Mouse (Mus musculus): ENCODE measurements around the gene Rnf144a. TPM values are rescaled to one million over a fixed set of nuclear protein-coding genes. Genes with fewer than 3 reads are reported as not detected.

Gene Rnf144a
- total RNA-seq, 2 experiments from 2014 or later: 29.9 to 31.8 TPM

DNA sequence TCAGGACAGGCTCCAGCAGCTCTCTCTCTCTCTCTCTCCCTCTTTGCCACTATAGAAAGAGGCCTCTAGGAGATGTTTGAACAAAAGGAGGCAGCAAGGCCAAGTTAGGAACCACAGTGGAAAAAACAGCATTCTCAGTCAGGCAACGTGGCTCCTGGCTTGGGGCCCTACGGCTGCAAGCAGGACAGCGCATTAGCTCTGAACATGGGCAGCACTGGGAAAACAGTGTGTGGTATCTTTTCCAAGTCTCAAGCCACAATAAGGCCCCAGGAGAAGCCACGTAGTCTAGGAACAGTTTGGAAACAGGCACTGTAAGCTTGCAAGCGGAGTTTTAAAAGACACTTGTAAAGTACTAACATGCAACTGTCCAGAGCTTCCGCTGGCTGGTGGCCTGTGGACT is 2.3 kb downstream of the Rnf144a start:
- peak; percentile 54 to 57 for DNase-seq
- intact Hi-C loops (cut with DNase I): loop anchor here (5.0 kb wide), 1 partner anchor 81 kb away; no protein-coding TSS in a partner anchor

DNA sequence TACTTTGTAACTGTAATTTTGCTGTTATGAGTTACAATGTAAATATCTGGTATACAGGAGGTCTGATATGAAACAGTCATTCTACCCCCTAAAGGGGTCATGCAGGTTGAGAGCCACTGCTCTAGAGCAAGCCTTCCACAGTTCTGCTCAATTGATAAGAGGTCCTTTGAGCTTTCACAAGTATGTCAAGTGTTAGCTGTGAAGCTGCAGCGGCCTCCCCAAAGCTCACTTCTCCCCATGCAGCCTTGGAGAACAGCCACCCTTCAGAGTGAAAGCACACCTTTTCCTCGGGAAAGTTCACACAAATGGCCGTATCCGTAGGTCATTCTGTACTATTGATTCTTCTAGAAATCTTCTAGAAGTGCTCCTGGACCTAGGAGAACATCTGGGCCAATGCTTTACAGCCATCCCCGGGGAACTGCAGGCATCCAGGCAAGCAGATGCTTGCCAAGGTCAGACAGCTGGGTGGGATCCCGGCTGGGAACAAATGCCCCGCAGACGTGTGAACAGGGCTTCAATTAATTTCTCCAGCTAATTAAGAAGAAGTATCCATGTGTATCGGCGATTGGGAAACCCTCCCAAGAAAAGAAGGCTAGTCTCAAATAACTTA is 3.1 kb downstream of the Rnf144a start:
- intact Hi-C loops (cut with DNase I): loop anchor here (5.0 kb wide), 1 partner anchor 80 kb away; no protein-coding TSS in a partner anchor
- DNase-seq: no peak

DNA sequence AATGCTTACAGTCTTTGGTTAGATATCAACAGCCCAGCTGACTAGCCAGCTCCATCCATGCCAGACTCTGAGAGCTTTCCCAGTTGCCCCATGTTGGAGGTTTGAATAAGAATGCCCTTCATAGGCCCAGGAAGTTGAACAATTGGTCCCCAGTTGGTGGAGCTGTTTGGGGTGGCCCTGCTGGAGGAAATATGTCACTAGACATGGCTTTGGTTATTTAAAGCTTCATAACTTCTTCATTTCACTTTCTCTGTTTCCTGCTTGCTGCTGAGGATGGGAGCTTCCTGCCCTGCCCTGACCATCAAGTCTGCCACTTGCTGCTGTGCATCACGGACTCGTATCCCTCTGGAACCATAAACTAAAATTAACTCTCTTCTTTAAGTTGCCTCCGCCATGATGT is 4.6 kb downstream of the Rnf144a start:
- intact Hi-C loops (cut with DNase I): loop anchor here (5.0 kb wide), 1 partner anchor 78 kb away; no protein-coding TSS in a partner anchor
- DNase-seq: no peak

DNA sequence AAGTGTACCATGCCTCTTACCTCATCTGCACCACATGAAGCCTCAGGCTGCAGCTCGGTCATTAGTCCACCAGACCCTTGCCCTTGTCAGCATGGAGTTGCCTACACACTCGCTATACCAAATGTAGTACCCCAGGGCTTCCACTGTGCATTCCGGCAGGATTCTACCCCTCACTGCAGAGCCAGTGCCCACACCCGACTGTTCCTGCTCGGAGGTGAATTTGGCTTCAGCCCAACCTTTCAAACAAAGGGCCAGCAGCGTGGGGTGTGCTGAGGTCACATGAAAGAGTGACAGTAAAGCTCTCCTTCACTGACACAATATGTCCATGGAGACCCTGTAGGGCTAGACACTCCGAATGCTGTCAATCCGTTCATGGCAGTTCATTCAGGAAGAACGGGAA is 6.3 kb downstream of the Rnf144a start:
- intact Hi-C loops (cut with DNase I): no loop called here
- no peak for DNase-seq

DNA sequence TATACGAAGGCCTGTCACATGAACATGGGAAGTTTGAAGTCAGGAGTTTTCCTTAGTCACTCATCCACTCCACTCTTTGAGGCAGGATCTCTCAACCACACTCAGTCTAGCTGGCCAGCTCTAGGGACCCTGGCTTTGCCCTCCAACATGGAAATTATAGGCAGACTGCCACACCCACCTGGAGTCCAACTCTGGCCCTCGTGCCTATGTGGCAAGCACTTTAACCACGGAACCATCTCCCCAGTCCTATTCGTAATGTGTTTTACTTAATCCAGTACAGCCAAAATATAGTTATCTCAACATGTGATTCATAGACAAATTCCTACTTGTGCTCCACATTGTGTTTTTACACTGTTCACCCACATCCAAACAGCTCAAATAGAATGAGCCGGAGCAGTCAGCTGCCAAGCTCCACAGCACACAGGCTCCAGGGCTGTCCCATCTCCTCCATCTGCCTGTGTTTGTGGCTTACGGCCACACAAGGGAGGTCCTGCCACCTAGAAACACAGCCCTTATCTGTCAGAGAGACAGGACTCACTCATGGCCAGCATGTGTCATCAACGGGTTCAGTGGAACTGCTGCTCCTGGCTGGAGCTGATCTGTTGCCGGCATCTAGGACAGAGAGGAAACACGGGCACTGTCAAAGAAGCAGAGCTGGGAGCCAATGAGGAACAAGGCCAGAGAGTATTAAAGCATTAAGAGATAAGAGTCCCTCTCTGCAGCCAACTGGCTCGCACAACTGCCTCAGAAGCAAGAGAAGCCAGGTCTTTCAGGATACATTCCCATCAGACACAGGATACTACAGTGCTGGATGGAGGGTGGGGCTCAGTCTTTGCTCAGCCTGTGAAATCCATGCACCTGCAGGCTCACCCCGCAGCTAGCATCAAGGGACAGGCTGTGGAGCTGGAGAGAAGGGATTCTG is 10.0 kb downstream of the Rnf144a start:
- intact Hi-C loops (cut with DNase I): no loop called here
- peak; percentile 60 to 68 for DNase-seq

DNA sequence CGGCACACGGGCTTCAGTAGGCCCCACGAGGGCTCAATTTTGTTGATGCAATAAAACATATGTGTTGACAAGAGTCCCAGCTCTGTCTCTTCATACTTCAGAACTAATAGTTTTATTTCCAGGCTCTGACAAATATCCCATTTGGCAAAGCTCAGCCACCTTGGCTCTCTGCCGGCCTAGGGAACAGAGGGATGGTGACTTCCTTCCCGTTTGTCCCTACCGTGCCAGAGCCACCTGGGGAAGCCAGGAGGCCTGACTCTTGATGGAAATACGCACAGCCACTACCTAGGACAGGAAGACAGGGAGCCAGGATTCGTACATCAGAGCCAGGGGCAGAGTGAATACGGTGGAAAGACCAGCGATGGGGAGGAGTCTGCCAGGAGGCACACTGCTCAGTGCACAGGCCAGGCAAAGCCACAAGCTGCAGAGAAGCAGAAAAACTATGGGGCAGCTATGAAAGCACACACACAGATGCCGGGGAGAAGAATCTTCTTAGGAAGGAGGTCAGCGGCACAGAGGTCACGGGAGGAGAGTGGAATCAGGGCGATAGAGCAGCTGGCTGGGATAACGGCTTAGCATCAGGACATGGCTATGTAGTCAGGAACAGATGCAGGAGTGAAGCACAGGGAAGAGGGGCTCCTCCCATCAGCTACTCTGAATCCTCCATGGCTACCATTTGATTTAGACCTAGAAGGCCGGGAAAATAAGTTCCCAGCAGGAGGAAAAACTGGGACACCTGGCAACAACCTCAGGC is 11.5 kb downstream of the Rnf144a start:
- DNase-seq: peak; percentile 74 to 76
- intact Hi-C loops (cut with DNase I): no loop called here

DNA sequence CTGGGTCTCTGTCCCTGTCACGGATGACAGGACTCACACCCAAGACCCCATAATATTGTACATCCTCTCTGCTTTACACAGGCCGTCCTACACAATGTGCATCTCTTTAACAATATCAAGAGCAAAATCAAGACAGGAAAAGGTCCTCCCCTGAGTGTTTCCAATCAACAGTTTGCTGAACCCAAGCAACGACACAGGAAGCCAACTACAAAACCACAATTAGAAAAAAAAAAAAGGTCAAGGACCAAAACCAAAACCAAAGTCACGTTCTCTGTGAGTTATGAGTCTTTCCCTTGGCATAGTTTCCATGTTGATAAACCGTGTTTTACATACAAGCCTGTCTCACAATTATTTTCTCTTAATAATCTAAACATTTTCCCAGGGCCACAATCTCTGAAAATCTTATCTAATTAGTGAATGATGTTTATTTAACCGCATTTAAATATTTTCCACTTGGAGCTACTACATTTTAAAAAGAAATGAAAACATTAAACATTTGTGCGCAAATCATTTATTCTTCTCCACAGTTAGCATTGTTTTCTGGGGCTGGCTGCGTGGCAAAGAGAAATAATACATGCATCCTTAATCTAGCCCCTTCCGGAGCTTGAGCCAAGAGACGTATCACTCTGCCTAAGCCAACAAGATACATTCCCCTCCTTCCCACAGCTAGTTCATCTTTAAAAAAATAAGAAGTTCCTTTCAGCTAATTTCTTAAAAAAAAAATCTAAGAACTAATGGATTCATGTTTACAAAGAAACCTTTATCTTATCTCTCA is 13.2 kb downstream of the Rnf144a start:
- no peak for DNase-seq
- intact Hi-C loops (cut with DNase I): no loop called here

DNA sequence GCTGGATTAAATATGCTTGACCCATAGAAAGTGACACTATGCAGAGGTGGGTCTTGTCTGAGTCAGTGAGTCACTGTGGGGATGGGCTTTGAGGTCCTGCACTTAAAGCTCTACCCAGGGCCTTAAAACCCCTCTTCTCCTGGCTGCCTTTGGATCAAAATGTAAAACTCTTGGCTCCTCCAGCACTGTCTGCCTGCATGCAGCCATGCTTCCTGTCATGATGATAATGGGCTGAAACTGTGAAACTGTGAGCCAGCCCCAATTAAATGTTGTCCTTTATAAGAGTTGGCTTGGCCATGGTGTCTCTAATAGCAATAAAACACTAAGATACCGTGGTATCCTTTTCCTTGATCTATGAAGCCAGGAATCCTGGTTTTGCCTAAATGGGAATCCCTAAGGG is 13.8 kb downstream of the Rnf144a start:
- no peak for DNase-seq
- intact Hi-C loops (cut with DNase I): no loop called here

DNA sequence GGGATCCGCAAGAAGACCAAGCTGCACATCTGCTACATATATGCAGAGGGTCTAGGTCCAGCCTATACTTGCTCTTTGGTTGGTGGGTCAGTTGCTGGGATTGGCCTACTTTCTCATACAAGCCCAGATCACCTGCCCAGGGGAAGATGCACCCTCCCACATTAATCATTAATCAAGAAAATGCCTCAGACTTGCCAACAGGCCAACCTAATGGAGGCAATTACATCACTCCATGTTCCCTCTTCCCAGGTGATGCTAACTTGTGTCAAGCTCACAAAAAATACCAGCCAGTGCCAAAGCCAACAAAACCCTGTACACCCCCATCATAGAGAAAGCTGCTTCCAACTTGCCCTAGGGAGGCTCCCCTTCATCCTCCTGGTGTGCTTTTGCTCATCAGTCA is 14.3 kb downstream of the Rnf144a start:
- intact Hi-C loops (cut with DNase I): no loop called here
- DNase-seq: no peak

DNA sequence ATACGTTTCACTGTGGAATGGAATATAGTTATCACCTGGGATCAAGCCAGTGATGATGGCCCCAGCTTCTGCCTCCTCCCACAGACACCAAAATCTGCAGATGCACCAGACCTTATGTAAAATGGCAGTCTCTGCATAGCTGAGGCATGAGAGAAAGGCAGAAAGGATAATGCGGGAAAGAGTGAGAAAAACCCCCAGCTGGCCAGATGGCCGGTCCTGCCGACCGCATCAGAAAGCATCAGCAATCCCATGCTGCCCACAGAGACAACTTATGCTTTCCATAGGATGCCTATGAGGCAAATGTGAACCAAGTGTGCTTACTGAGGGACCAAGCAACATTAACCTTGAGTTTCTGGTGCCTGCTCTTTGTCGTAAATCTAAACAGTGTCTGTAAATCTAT is 15.7 kb downstream of the Rnf144a start:
- intact Hi-C loops (cut with DNase I): no loop called here
- DNase-seq: no peak

DNA sequence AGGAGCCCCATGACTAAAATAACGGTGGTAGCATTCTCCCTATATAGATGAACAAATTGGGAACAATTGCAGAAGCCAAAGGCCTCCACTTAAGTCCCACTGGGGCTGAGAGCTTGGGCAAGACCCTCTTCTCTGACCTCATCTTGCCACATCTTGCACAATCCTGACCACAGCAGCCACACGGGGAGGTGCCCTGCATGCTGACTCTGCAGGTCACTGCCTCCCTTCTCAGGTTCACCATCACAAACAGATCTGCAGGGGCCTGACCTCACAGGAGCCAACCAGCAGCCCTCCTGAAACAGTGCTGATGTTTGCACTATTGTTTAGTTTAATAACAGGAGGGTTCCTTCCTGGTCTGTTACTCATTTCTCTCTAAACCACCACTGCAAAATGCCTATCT is 16.5 kb downstream of the Rnf144a start:
- no peak for DNase-seq

DNA sequence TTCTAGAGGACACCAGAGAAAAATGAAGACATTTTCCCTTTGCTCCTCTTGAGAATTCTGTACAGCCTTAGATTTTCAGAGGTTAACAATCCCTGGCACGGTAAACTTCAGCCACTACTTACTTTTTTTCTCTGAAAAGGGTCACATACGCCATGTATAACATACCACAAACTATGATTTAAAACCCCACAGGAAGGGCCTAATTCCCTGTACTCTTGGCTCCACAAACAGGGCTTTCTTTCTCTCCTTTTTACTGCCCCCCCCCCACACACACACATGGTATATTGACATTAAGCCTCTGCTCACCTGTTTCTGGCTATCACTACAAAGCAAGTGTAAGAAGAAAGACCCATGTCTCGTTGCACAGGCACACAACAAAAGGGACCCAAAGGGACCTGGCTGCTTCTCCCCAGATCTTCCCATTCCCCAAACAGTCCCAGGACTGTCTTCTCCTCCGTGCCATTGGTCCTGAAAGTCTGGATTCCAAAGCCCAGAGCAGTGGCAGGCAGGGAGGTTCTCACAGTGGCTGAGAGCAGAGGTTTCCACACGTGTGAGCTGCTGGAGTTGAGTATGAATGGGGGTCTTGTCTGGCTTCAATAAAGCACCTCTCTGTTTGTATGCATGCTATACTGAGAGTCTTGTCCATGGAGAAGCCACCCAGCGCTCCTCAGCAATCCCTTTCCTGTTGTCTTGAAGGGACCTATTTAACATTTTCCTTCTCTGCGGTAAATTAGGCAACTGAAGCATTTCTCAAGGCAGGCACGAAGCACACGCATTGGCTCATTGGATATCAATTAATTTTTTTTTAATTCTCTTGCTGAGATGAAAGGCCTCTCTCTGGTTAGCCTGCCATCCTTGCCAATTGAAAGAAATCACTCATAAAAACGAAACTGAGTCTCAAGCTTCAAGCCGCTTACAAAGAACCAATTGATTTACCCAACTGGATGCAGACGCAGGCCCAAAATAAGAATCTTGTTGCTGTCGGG is 20.3 kb downstream of the Rnf144a start:
- DNase-seq: no peak
- intact Hi-C loops (cut with DNase I): no loop called here

More for the DNA sequence above, 16.5 kb downstream of the Rnf144a start:
- intact Hi-C loops (cut with DNase I): no loop called here

DNA sequence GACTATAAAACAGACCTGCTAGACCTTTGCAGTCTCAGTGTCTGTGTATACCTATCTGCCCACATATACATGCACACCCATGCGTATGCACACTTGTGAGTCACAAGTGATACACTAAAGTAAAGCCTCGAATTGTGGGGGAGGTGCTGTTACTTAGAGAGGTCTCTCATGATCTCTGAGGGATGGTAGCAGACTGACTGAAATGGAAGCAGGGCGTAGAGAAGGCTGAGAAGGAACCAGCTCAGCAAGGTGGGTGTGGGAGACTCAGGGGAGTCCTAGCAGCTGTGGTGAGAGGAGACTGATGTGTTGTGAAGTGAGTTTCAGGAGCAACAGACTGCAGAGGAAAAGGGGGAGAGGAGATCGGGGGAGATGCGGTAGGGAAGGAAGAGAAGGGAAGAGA is 21.8 kb downstream of the Rnf144a start:
- DNase-seq: no peak
- intact Hi-C loops (cut with DNase I): no loop called here

DNA sequence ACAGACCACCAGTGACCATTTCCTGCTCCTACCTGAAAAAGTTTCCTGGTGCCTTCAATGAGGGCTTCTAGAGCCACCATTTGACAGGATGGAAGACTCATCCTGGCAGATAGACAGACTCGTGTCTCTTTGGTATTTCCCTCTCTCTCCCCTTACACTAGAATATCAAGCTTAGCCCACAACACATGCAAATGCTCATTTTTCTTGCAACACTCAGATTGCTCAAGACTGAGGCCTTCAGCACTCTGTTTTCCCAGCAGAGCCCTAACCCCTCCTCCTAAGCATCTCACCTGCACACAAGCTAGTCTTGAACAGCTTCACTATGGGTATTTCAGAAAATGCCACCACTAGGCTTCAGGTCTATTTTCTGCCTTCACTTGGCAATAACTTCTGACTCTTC is 23.9 kb downstream of the Rnf144a start:
- DNase-seq: no peak
- intact Hi-C loops (cut with DNase I): no loop called here

DNA sequence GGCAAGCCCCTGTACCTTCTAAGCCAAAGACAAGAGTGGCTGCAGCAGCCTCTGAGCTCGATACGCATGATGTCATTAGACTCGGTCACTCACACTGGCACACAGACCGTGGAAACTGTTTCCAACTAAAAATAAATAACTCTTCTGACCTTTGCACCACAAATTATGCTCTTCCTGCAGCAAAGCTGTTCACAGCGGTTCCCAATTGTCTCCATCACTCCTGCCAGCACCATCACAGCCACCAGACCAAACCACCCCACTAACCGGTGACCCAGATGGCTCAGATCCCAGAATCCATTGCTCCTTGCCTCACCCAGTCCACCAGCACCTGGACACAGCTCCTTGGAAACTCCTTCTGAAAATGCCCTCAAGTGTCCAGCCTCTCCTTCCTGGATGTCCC is 27.5 kb downstream of the Rnf144a start:
- no peak for DNase-seq
- intact Hi-C loops (cut with DNase I): no loop called here

DNA sequence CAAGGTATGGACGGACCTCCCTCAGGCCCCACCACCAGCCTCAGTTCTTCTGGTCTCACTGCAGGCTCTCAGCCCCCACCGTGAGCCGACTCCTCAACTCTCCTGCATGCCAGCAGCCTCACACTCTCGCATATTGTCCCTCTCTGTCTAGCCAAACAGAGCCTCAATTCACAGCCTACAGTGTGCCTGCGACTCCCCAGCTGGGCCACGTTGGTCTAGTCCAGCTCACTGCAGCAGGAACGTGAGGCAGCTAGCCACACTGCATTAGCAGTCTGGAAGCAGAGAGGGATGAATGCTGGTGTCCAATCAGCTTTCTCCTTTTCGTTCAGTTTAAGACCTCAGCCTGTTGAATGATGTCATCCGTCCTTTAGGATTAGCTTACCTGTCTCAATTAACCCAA is 28.1 kb downstream of the Rnf144a start:
- intact Hi-C loops (cut with DNase I): no loop called here
- no peak for DNase-seq

DNA sequence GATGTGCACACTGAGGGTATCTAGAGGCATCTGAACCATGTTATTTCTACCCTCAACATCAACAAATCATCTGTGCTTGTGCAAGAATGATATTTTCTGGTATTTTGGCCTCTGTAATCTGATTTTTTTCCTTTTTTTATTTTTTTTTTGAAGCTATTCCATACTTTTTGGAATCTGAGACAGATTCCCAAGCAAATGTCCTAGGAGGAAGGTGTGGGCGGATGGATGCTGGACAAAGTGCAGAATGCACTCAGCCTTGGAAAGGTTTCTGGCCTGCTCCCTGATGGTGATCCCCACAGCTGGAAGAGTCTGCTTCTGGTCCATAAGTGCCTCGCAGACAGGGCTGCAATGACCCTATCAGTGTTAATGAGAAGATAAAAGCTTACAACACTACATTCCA is 28.9 kb downstream of the Rnf144a start:
- intact Hi-C loops (cut with DNase I): no loop called here
- peak in 1 of 2 experiments; percentile 33 for DNase-seq

DNA sequence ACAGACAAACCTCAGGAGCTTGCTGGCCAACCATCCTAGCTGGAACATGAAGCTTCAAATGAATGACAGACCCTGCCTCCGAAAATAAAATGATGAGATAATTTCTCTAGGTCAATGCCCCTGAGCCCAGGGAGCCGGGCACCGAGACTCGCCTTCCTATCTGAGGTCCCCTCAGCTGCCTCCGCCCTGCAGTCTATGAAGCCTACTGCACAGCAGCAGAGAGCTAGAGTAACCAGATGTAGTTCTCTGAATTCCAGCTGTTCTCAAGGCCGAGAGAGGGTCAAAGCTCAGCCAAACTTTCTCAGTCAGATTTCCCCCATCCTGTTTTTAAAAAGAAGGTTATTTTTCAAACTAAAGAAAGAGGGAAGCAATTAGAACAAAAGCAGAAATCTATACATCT is 29.3 kb downstream of the Rnf144a start:
- DNase-seq: no peak
- intact Hi-C loops (cut with DNase I): no loop called here

DNA sequence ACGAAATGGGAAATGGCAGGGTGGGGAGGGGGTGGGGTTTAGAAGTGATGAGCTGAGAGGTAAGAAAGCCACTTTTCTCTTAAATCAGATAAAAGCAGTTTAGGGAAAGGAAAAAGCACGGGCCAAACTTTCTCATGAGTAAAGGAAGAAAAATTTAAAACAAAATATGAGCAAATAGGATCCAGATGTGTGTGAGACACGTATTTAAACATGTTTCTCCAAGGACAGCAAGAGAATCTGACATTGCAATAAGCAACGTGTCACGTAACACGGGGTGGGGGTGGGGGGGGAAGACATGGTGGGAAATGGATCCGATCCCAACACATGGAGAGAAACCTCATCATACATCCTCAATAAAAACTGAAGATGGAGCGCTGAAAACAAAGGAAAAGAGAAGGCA is 33.3 kb downstream of the Rnf144a start:
- no peak for DNase-seq
- intact Hi-C loops (cut with DNase I): no loop called here

Data from heart, postnatal 14 days (tissue).